Mouse (Mus musculus): ENCODE measurements at regions not wholly inside any gene's neighbourhood (a gene's known extent, or its start where the extent isn't known, plus 50 kb on each side); places are given as distances from the start of the nearest gene placed in this dataset.

GRCm38 (mm10) chr17:89297277-89298002 is 97.0 kb upstream of the Fshr start:
- DNase-seq (ENCODE audit: low read depth) = peak; percentile 46

- DNase-seq (ENCODE audit: low read depth) = no peak
Measured at GRCm38 (mm10) chr17:89281321-89281720, 80.8 kb upstream of the Fshr start.

GRCm38 (mm10) chr17:89272141-89272540 is 71.7 kb upstream of the Fshr start:
- no peak for DNase-seq (ENCODE audit: low read depth)

GRCm38 (mm10) chr17:89255687-89256086 is 55.2 kb upstream of the Fshr start:
- no peak for DNase-seq (ENCODE audit: low read depth)

- no peak for DNase-seq (ENCODE audit: low read depth)
Measured at GRCm38 (mm10) chr17:89250811-89251210, 50.3 kb upstream of the Fshr start.
